Mouse (Mus musculus): ENCODE data around the gene Mgmt. TPM values are rescaled to one million over a fixed set of nuclear protein-coding genes. Genes with fewer than 3 reads are reported as not detected.
A peak's percentile ranks its signal among the peaks of the same experiment; 100 is the strongest.

The Mgmt gene
- total and polyA plus RNA-seq, 3 experiments: 5.2 to 10.8 (median 8.5) TPM

- TF ChIP-seq TCF12 (IDR thresholded peaks at IDR 0.05; ENCODE audit: low read depth, low read length): peak; percentile 33; the same call in 1 of the 2 replicates
Observed at GRCm38 (mm10) chr7:136894106-136894986, at the start of gene Mgmt (continued).

- H3K79me2 ChIP-seq (replicated peaks; ENCODE audit: control insufficient read depth, extremely low read depth, insufficient read depth, poor library complexity, severe bottlenecking): no peaks in the 10 kb centered on the region
- no peak overlapping the region for H3K9ac ChIP-seq (ENCODE audit: insufficient read depth, low read depth)
- no peaks in the 10 kb centered on the region for H3K27me3 ChIP-seq (replicated peaks)
- H3K4me3 ChIP-seq (replicated peaks in 1 of 3; ENCODE audit: low read depth in 2 of 3, low read length in 2 of 3, poor library complexity in 1 of 3): no peak overlapping the region
- H3K4me1 ChIP-seq (ENCODE audit: control insufficient read depth in 1 of 2, insufficient read depth in 2 of 2): peaks cover 0 to 8% of the 10 kb centered on the region in 2 experiments; a peak in 2 of 4 replicates
- dilution Hi-C loops (cut with MboI; ENCODE audit: extremely low pct_ligation_motif_present, extremely low pct_unique_long_range_greater_than_20kb, low sequenced_read_pairs): no loop called here
- H3K4me2 ChIP-seq (ENCODE audit: insufficient read depth, low read depth, poor library complexity, severe bottlenecking): no peak overlapping the region
- no peak for DNase-seq (ENCODE audit: extremely low read depth)
- H3K27ac ChIP-seq (ENCODE audit: insufficient read depth, low read depth): no peak overlapping the region
- no peaks in the 10 kb centered on the region for H3K36me3 ChIP-seq (replicated peaks in 1 of 2; ENCODE audit: control insufficient read depth in 1 of 2, insufficient read depth in 1 of 2, low read length in 1 of 2)
- in situ Hi-C loops (cut with MboI; ENCODE audit: low pct_ligation_motif_present, low pct_unique_long_range_greater_than_20kb, low sequenced_read_pairs): no loop called here
- TF ChIP-seq MXI1 (IDR thresholded peaks at IDR 0.05; ENCODE audit: low read depth, low read length) (no peak), CHD1 (IDR thresholded peaks at IDR 0.05; ENCODE audit: low read depth, low read length) (no peak), JUND (conservative IDR thresholded peaks at IDR 0.05; ENCODE audit: low read depth, low read length) (no peak), MAX (IDR thresholded peaks at IDR 0.05; ENCODE audit: low read length) (no peak), KAT2A (IDR thresholded peaks at IDR 0.05; ENCODE audit: insufficient replicate concordance, low read length) (no peak), ZNF384 (IDR thresholded peaks at IDR 0.05; ENCODE audit: low read depth, low read length) (no peak), USF2 (conservative IDR thresholded peaks at IDR 0.05; ENCODE audit: low read depth, low read length) (no peak), HCFC1 (IDR thresholded peaks at IDR 0.05; ENCODE audit: low read depth, low read length) (no peak), SIN3A (IDR thresholded peaks at IDR 0.05; ENCODE audit: low read length) (no peak), IRF4 (IDR thresholded peaks at IDR 0.05; ENCODE audit: low read depth, low read length) (no peak), RCOR1 (conservative IDR thresholded peaks at IDR 0.05; ENCODE audit: low read depth, low read length) (no peak), ZMIZ1 (IDR thresholded peaks at IDR 0.05; ENCODE audit: low read depth, low read length) (no peak), NRF1 (IDR thresholded peaks at IDR 0.05; ENCODE audit: low read depth, low read length) (no peak), EP300 (IDR thresholded peaks at IDR 0.05; ENCODE audit: low read length) (no peak)
- H3K9me3 ChIP-seq (replicated peaks; ENCODE audit: low read length): no peaks in the 10 kb centered on the region
Observed at GRCm38 (mm10) chr7:136844835-136845234, 49.6 kb upstream of the Mgmt start.

DNA sequence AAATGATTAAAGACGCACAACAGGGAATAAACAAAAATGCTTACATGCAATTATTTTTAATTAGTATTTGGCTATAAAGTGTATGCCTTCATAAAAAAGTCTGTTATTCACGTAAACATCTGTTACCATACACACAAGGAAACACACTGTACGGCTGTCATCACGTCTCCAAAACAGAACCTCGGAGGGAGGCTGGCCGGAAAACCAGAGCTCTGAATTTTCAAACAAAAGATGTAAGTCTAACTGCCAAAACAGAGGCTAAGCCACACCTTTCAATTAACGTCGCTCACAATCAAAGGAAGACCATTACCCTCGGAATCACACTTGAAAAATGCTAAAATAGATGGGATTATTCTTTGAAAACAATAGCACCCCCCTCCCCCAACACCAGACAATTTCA, 49.1 kb upstream of the Mgmt start:
- Histone ChIP-seq H3K9ac (ENCODE audit: insufficient read depth, low read depth) (no peak overlapping the region), H3K4me2 (ENCODE audit: insufficient read depth, low read depth, poor library complexity, severe bottlenecking) (no peak overlapping the region), H3K36me3 (replicated peaks in 1 of 2; ENCODE audit: control insufficient read depth in 1 of 2, insufficient read depth in 1 of 2, low read length in 1 of 2) (no peaks in the 10 kb centered on the region), H3K27ac (ENCODE audit: insufficient read depth, low read depth) (no peak overlapping the region), H3K27me3 (replicated peaks) (no peaks in the 10 kb centered on the region), H3K79me2 (replicated peaks; ENCODE audit: control insufficient read depth, extremely low read depth, insufficient read depth, poor library complexity, severe bottlenecking) (no peaks in the 10 kb centered on the region), H3K4me1 (ENCODE audit: control insufficient read depth in 1 of 2, insufficient read depth in 2 of 2) (peaks cover 0 to 8% of the 10 kb centered on the region in 2 experiments; a peak in 2 of 4 replicates), H3K9me3 (replicated peaks; ENCODE audit: low read length) (no peaks in the 10 kb centered on the region), H3K4me3 (replicated peaks in 1 of 3; ENCODE audit: low read depth in 2 of 3, low read length in 2 of 3, poor library complexity in 1 of 3) (no peak overlapping the region)
- no peak for TF ChIP-seq JUN (IDR thresholded peaks at IDR 0.05; ENCODE audit: insufficient read depth, low read depth, low read length)
- no peak for TF ChIP-seq MAZ (IDR thresholded peaks at IDR 0.05; ENCODE audit: low read depth, low read length)
- no peak for TF ChIP-seq POLR2AphosphoS2 (IDR thresholded peaks at IDR 0.05; ENCODE audit: low read depth, low read length)
- no peak for TF ChIP-seq BHLHE40 (IDR thresholded peaks at IDR 0.05; ENCODE audit: low read depth, low read length)
- no peak for TF ChIP-seq CHD1 (IDR thresholded peaks at IDR 0.05; ENCODE audit: low read depth, low read length)
- TF ChIP-seq ELF1 (IDR thresholded peaks at IDR 0.05; ENCODE audit: low read depth, low read length): no peak
- no peak for TF ChIP-seq E2F4 (IDR thresholded peaks at IDR 0.05; ENCODE audit: insufficient replicate concordance, low read depth, low read length)
- TF ChIP-seq KAT2A (IDR thresholded peaks at IDR 0.05; ENCODE audit: insufficient replicate concordance, low read length): no peak
- no peak for TF ChIP-seq SIN3A (IDR thresholded peaks at IDR 0.05; ENCODE audit: low read length)
- no peak for DNase-seq (ENCODE audit: extremely low read depth)
- dilution Hi-C loops (cut with MboI; ENCODE audit: extremely low pct_ligation_motif_present, extremely low pct_unique_long_range_greater_than_20kb, low sequenced_read_pairs): no loop called here
- in situ Hi-C loops (cut with MboI; ENCODE audit: low pct_ligation_motif_present, low pct_unique_long_range_greater_than_20kb, low sequenced_read_pairs): no loop called here

Data from CH12.LX (cell line).